Mouse (Mus musculus) spleen, embryonic (tissue): ENCODE data around the gene Vps9d1.
"Not testable (repeated sequence)": the region's sequence is repeated elsewhere in the genome, so short reads cannot be mapped to it uniquely, and the experiment has no call there.

Experiments
- CTCF ChIA-PET: fragments of 350-600 bp; sonication (Branson Sonifier 250); formaldehyde crosslinking; loops from one replicate; lab custom pipeline; 2022; lab: Charles Lee

Vps9d1 gene

DNA sequence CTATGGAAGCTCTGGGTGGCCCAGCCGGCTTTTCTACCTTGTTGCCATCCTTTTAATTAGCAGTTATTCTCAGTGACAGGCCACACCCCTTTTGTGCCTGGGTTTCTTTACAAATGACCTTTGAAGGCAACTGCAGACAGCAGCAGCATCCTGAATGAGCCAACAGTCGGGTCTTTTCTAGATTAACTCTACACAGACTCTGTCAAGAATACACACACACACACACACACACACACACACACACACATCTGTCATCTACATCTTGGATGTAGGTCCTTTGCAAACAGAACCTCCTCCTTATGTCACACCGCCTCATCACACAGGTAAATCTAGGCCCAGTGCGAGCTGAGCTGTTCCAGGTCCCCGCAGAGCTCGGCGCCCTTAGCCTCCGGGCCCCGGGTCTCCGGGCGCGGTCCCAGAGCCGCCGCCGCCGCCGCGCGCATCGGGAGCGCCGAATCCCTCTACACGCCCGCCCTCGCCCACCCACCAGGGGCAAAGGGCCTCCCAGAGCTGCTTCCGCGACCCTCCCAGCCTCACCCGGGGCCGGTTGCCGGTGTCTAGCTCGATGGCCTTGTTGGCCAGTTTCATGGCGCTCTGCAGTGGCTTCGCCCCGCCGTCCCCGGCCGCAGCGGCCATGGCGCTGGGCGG lies 573 bp downstream of the Vps9d1 start:
- CTCF ChIA-PET: interaction anchor here (0.6 kb wide), 1 partner anchor 27 kb away, joined by 3 read pairs; no protein-coding TSS in a partner anchor

GRCm38 (mm10) chr8:123252925-123253324 lies 1.2 kb downstream of the Vps9d1 start:
- CTCF ChIA-PET: no interaction called here

GRCm38 (mm10) chr8:123250940-123251339 lies 3.2 kb downstream of the Vps9d1 start:
- CTCF ChIA-PET: no interaction called here

DNA sequence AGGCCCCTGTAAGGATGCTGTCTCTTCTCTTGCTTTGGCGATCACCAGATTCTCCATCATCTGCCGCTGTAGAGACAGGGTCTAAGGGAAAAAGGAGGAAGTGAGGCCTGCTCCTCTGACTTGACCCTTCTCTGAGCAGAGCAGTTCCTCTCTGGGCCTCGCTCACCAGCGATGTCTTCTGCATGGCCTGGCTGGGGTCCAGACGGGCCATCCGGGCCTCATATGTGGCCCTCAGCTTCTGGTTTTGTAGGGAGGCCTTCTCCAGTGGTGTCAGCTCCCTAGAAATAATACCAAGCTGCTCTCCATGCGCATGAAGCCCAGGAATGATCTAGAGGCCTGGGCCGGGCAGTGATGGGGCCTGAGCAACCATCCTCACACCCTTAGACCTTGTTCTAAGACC lies 5.6 kb downstream of the Vps9d1 start:
- CTCF ChIA-PET: no interaction called here

GRCm38 (mm10) chr8:123247748-123248147 lies 6.4 kb downstream of the Vps9d1 start:
- CTCF ChIA-PET: no interaction called here

- CTCF ChIA-PET: no interaction called here
Observed at GRCm38 (mm10) chr8:123245543-123245942, 8.6 kb downstream of the Vps9d1 start.

DNA sequence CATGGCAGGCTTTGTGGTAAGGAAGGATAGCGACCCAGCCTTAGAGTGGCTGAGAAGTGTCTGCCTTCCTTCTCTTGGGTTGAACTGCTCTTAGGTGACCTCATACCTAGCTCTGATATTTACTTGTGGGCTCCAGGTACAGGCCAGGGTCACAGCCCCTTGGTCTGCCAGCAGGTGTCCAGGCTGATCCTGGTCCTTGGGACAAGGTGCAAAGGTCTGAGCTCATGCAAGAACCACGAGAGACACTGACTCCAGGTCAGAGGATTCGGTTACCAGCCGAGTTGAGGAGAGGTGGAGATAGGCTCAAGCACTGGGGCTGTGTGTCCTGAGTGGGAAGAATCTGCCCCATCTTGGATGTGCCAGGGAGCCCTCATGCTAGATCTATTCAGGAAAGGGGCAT lies 9.8 kb downstream of the Vps9d1 start:
- CTCF ChIA-PET: no interaction called here

DNA sequence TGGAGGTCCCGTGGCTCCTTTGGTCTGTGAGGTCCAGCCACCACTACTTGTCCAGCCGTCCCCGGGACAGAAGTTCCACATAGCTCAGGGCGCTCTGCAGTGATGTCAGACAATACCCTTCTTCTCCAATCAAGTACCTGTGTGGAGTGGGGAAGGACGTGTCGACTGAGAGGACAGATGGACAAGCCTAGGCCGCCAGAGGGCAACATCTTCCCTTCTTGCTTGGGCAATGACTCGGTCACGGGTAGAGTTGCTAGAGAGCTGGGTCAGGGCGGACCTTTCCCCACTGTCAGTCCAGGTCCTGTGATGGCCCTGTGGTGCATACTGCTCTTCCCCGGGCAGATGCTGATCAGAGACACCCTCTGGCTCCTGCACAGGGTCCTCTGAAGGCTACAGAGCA lies 11.1 kb downstream of the Vps9d1 start:
- CTCF ChIA-PET: no interaction called here

GRCm38 (mm10) chr8:123242107-123242923 lies 11.8 kb downstream of the Vps9d1 start:
- CTCF ChIA-PET: no interaction called here

GRCm38 (mm10) chr8:123239398-123239797 lies 14.8 kb downstream of the Vps9d1 start:
- CTCF ChIA-PET: no interaction called here

- CTCF ChIA-PET: no interaction called here
Observed at GRCm38 (mm10) chr8:123235520-123236497, 18.3 kb downstream of the Vps9d1 start, which contains the start of gene Spata2l. Gene Spata2l, minus strand, starts transcription at chr8:123236233.

- CTCF ChIA-PET: no interaction called here
Observed at GRCm38 (mm10) chr8:123234918-123235519, 19.1 kb downstream of the Vps9d1 start.

DNA sequence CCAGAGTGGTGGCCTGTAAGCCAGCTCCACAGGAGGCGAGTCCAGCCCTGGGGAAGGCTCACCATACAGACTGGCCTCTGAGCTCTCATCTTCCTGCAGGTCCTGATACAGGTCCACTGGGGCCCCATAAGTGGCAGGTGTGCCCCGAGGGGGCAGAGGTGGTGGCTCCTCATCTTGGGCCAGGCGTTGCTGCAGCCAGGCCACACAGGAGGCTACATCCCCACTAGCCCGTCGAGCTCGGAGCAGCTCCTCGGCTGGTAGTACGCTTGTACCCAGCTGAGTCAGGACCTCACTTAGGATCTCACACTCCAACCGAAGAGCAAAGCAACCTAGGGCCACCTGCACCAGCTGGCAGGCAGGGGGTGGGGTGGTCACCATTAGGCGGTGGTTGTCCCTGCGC lies 20.4 kb downstream of the Vps9d1 start:
- CTCF ChIA-PET: no interaction called here

DNA sequence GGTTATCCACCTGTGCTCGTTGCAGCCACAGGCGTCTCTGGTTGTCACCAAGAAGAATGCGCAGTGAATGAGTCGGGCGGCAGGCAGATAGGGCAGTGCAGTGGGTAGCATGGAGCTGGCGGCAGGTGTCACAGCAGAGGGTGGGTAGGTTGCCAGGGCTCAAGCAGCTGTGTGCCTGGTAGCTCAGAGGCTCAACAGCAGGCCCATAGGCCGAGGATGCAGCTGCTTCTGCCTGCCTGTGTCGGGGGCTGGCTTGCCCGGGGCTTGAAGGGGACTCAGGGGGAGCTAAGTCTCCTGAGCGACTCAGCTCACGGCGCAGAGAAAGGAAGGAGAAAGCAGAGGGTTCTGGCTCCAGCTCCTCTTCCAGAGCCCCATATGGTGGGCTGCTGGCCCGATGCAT lies 20.8 kb downstream of the Vps9d1 start:
- CTCF ChIA-PET: no interaction called here

GRCm38 (mm10) chr8:123232553-123232952 lies 21.6 kb downstream of the Vps9d1 start:
- CTCF ChIA-PET: no interaction called here

DNA sequence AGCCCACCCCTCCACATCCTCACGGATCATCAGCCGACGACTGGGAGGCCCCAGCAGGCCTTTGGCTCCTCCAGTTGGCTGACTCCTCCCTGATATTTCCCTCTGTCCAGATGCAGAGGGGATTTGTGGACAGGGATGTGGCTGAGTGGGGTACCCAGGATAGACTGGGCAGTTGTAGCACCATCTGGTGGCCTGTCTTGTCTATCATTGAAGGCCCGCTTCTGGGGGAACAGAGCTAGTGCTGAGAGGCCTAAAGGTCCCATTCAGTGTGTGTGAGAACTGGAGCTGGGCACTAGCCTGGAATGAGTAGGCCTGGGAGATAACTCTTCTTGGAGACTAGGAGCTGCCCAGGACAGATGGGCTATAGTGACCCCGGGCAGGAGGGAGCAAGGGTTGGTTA lies 22.4 kb downstream of the Vps9d1 start:
- CTCF ChIA-PET: no interaction called here

GRCm38 (mm10) chr8:123230326-123230725 lies 23.8 kb downstream of the Vps9d1 start:
- CTCF ChIA-PET: not testable (repeated sequence)

GRCm38 (mm10) chr8:123228416-123228815 lies 25.7 kb downstream of the Vps9d1 start:
- CTCF ChIA-PET: no interaction called here

DNA sequence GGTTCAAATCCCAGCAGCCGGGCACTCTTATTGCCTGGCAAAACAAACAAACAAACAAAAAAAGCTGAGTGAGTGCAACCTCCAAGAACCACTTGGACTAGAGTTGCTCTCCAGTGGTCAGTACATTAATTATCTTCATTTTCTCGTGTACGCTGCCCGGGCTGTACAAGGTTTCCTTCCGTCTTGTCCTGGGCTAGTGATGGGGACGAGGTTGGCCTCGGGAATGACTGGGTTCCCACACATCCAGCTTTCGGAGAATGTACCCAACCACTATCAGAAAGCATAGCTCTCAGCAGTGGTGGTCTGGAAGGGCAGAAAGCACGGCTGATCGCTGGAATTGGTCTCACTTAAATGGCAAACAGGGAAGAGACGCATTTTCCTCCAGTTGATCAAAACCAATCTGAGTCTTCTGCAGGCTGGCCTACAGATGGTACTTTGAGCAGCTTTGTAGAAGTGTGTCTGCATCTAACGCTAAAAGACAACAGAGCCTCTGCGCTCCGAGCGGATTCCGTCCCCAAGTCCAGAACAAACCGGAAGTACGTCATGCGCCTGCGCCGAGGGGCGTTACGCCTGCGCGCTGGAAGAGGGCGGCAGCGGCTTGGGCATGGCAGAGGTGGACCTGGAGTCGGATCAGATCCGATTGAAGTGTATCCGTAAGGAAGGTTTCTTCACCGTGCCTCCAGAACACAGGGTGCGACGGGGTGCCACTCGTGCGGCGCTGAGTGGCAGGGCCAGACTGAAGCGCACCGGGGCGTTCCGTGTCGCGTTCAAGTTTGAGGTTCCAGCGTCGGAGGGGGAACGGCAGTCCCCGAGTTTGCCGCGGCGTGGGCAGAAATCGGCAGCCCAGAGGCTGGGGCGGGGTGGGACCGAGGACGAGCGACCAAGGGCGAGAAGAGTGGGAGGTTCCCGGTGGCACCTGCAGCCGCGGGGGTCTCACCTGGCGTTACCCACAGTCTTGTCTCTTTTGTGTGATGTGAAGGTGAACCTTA lies 29.6 kb downstream of the Vps9d1 start, which contains the start of gene Cdk10:
Gene Cdk10, plus strand, starts transcription at position 565 of the 989 bp plus-strand sequence.
- CTCF ChIA-PET: interaction anchor here (1.2 to 1.5 kb wide), 2 partner anchors 10 to 12 kb away, joined by 3 to 4 read pairs; partner anchors contain the start of genes Chmp1a and Spata33

DNA sequence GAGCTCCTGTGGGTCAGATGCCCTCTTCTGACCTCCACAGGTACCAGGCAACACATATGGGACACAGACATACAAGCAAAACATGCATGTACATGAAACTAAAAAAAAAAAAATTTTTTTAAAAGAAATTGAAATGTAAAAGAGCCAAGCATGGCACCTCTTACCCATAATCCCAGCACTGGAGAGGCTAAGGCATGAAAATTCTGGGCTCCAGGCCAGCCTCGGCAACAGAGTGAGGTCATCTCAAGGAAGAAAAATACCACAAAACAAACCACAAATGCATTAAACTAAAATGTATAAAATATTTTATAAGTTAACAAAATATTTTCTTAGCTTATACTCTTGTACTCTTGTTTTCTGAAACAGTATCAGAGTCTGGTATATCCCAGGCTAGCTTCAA lies 33.2 kb downstream of the Vps9d1 start:
- CTCF ChIA-PET: interaction anchor here (0.7 kb wide), 2 partner anchors 26 to 206 kb away, joined by 4 to 6 read pairs; no protein-coding TSS in a partner anchor
